In the genomic region with DNA sequence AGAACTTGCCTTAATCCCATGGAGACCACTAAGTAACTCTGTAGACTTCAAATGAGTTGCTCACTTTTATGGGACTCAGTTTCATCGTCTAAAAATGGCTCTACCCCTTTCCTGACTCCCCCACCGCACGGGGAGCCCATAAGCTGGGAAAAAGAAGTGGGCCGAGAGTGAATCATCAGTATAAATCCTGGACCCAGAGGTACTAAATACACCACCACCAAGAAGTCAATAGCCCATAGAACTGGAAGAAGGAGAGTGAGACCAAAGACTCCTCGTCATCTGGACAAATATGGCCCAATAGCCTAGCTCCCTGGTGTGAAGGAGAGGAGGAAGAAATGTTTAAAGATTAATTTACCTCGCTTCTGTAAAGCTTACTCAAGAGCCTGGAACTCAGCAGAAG, we compare ENCODE assay signal across 33 mouse cellular contexts. TPM values are rescaled to one million over a fixed set of nuclear protein-coding genes. Genes with fewer than 3 reads are reported as not detected.
"Had no signal": no experiment of that assay in that cellular context is flagged by ENCODE, and none has a peak within 500 bp of the region (broad histone marks: within the 10 kb centered on the region; RNA-seq: fewer than 3 reads in every experiment).

No protein-coding gene starts in this region.

- ATAC-seq: liver, embryonic 12.5 days; liver, postnatal 0 days; lung, postnatal 0 days; midbrain, embryonic 13.5 days; midbrain, embryonic 15.5 days; midbrain, embryonic 16.5 days had no signal

- H3K27me3 ChIP-seq: limb, embryonic 12.5 days; limb, embryonic 13.5 days; limb, embryonic 15.5 days; liver, embryonic 12.5 days; liver, embryonic 13.5 days; liver, embryonic 15.5 days; lung, embryonic 15.5 days; megakaryocyte, embryonic 14.5 days; midbrain, embryonic 12.5 days; midbrain, embryonic 13.5 days; midbrain, embryonic 15.5 days; neural tube, embryonic 12.5 days had no signal

- DNase-seq: left cerebral cortex, postnatal 4 days; liver; liver, embryonic 13.5 days; liver, postnatal 0 days; lung, adult 18-20 months; lung, adult 2 months; lung, embryonic 14.5 days; lung, postnatal 10 days; lung, postnatal 14 days; lung, postnatal 36 days; lung, postnatal 4 days; midbrain, embryonic 14.5 days had no signal

RNA-seq across cellular contexts. Expression of gene Vstm2b, which starts 51.6 kb away (rescaled TPM):
- total RNA-seq: liver, adult 2 months; megakaryocyte progenitor cell, adult 5-6 weeks; megakaryocyte, adult 5-6 weeks; megakaryocyte-erythroid progenitor cell, adult 5-6 weeks; monocyte, adult 5-6 weeks had no signal
- polyA plus RNA-seq: liver, adult 2 months; liver, embryonic 13.5 days; liver, embryonic 15.5 days; liver, embryonic 16.5 days; macrophage; myocyte had no signal
